Mouse (Mus musculus) kidney, postnatal 4 days (tissue): ENCODE data around the gene Rab40b.
"Not testable (repeated sequence)": the region's sequence is repeated elsewhere in the genome, so short reads cannot be mapped to it uniquely, and the experiment has no call there.

Source experiments
- DNase-seq, 2 experiments: peaks; one replicate each; pipeline ENCODE4 v3.0.0; 2021; ENCODE audit warnings: mixed read lengths in 2 of 2

The Rab40b gene

GRCm38 (mm10) chr11:121367170-121367707, 20.8 kb downstream of the Rab40b start:
- DNase-seq: no peak

- peak; percentile 27 to 44 for DNase-seq
Observed at GRCm38 (mm10) chr11:121362212-121362611, 25.8 kb downstream of the Rab40b start.

- DNase-seq: peak; percentile 99
Observed at GRCm38 (mm10) chr11:121354091-121354707, 33.9 kb downstream of the Rab40b start, which contains the start of gene Wdr45b. Wdr45b (minus strand) TSS chr11:121354445.

- peak; percentile 49 to 64 for DNase-seq
Observed at GRCm38 (mm10) chr11:121353326-121354090, 34.5 kb downstream of the Rab40b start.

GRCm38 (mm10) chr11:121348727-121349126, 39.3 kb downstream of the Rab40b start:
- DNase-seq: not testable (repeated sequence)

GRCm38 (mm10) chr11:121348166-121348565, 39.9 kb downstream of the Rab40b start:
- no peak for DNase-seq

GRCm38 (mm10) chr11:121347036-121347435, 41.0 kb downstream of the Rab40b start:
- DNase-seq: no peak

GRCm38 (mm10) chr11:121342423-121342822, 45.6 kb downstream of the Rab40b start:
- not testable (repeated sequence) for DNase-seq

- DNase-seq: no peak
Observed at GRCm38 (mm10) chr11:121340287-121340686, 47.8 kb downstream of the Rab40b start.

- DNase-seq: no peak
Observed at GRCm38 (mm10) chr11:121339647-121340046, 48.4 kb downstream of the Rab40b start.

- no peak for DNase-seq
Observed at GRCm38 (mm10) chr11:121331641-121332040, 56.4 kb downstream of the Rab40b start.

GRCm38 (mm10) chr11:121328619-121329018, 59.4 kb downstream of the Rab40b start:
- DNase-seq: no peak

- DNase-seq: no peak
Observed at GRCm38 (mm10) chr11:121328206-121328605, 59.8 kb downstream of the Rab40b start.

- DNase-seq: no peak
Observed at GRCm38 (mm10) chr11:121326681-121327080, 61.4 kb downstream of the Rab40b start.

- DNase-seq: peak in 1 of 2 experiments; percentile 44
Observed at GRCm38 (mm10) chr11:121326034-121326433, 62.0 kb downstream of the Rab40b start.

- not testable (repeated sequence) for DNase-seq
Observed at GRCm38 (mm10) chr11:121307712-121308111, 80.3 kb downstream of the Rab40b start.

GRCm38 (mm10) chr11:121306608-121307007, 81.4 kb downstream of the Rab40b start:
- no peak for DNase-seq
